Mouse (Mus musculus) neutrophil, adult 83 days (primary cell): ENCODE data around the gene Gm11238. TPM values are rescaled to one million over a fixed set of nuclear protein-coding genes. Genes with fewer than 3 reads are reported as not detected.

ENCODE experiments used
- total RNA-seq, 2 experiments: library from RNA; stranded (reverse); gene quantifications; one replicate each; pipeline ENCODE4 v1.2.4; 2023

Gm11238 gene
- total RNA-seq = not detected

DNA sequence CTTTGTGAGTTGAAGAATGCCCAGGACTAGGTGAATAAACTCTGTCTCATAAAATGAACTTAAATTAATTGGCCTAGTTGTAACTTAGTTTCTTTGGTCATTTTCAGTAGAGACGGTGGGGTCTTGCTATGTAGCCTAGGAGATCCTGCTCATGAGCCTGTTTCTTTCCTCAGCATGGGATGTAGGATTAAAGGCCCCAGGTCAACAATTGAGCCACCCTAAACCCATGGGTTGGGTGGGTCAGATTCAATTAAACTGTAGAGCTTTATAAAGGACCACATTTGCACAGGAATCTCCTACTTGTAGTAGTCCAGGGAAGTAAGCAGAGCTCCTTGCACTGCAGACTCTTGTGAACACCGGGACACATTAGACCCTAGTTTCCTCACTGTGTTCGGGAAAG, at the start of gene Gm11238:
TSS of gene Gm11238 (plus strand) at position 301 of the 400 bp plus-strand sequence.

DNA sequence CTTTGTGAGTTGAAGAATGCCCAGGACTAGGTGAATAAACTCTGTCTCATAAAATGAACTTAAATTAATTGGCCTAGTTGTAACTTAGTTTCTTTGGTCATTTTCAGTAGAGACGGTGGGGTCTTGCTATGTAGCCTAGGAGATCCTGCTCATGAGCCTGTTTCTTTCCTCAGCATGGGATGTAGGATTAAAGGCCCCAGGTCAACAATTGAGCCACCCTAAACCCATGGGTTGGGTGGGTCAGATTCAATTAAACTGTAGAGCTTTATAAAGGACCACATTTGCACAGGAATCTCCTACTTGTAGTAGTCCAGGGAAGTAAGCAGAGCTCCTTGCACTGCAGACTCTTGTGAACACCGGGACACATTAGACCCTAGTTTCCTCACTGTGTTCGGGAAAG, 15.0 kb downstream of the Gm11238 start, which contains the start of gene Gm11237:
TSS of gene Gm11237 (plus strand) at position 301 of the 400 bp plus-strand sequence.

DNA sequence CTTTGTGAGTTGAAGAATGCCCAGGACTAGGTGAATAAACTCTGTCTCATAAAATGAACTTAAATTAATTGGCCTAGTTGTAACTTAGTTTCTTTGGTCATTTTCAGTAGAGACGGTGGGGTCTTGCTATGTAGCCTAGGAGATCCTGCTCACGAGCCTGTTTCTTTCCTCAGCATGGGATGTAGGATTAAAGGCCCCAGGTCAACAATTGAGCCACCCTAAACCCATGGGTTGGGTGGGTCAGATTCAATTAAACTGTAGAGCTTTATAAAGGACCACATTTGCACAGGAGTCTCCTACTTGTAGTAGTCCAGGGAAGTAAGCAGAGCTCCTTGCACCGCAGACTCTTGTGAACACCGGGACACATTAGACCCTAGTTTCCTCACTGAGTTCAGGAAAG, 30.1 kb downstream of the Gm11238 start, which contains the start of gene Gm11236:
TSS of gene Gm11236 (plus strand) at position 301 of the 400 bp plus-strand sequence.

DNA sequence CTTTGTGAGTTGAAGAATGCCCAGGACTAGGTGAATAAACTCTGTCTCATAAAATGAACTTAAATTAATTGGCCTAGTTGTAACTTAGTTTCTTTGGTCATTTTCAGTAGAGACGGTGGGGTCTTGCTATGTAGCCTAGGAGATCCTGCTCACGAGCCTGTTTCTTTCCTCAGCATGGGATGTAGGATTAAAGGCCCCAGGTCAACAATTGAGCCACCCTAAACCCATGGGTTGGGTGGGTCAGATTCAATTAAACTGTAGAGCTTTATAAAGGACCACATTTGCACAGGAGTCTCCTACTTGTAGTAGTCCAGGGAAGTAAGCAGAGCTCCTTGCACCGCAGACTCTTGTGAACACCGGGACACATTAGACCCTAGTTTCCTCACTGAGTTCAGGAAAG, 60.4 kb downstream of the Gm11238 start, which contains the start of gene Gm11239:
TSS of gene Gm11239 (plus strand) at position 301 of the 400 bp plus-strand sequence.

DNA sequence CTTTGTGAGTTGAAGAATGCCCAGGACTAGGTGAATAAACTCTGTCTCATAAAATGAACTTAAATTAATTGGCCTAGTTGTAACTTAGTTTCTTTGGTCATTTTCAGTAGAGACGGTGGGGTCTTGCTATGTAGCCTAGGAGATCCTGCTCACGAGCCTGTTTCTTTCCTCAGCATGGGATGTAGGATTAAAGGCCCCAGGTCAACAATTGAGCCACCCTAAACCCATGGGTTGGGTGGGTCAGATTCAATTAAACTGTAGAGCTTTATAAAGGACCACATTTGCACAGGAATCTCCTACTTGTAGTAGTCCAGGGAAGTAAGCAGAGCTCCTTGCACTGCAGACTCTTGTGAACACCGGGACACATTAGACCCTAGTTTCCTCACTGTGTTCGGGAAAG, 75.5 kb downstream of the Gm11238 start, which contains the start of gene Gm428:
TSS of gene Gm428 (plus strand) at position 301 of the 400 bp plus-strand sequence.

Other genes starting within 250 kb of the Gm11238 start
- not detected for gene Gm11487, start 202.8 kb upstream of the Gm11238 start, total RNA-seq
- gene Gm11237, start 15.1 kb downstream of the Gm11238 start, total RNA-seq = not detected
- gene Gm11236, start 30.2 kb downstream of the Gm11238 start, total RNA-seq = not detected
- not detected for gene Gm11239, start 60.5 kb downstream of the Gm11238 start, total RNA-seq
- gene Gm428, start 75.6 kb downstream of the Gm11238 start, total RNA-seq = not detected
- gene Rasef, start 183.1 kb downstream of the Gm11238 start, total RNA-seq = not detected